Mouse (Mus musculus): ENCODE data around the gene Clybl. TPM values are rescaled to one million over a fixed set of nuclear protein-coding genes. Genes with fewer than 3 reads are reported as not detected.

Clybl gene
- total and polyA plus RNA-seq, 3 experiments: 16.5 to 25.7 (median 18.7) TPM

DNA sequence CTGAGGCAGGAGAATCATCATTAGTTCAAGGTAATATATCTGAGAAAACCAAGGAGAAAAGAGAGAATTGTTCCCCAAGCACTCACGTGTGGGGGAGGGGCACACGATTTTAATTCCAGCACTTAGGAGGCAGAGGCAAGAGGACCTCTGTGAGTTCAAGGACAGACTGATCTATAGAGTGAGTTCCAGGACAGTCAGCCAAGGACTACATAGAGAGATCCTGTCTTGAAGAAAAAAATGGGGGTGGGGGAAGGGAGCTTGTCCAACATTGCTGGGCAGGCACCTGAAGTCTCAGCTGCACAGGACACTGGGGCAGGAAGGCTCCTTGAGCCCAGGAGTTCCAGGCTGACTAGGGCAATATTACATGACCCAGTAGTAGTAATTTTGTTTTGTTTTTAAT, 233.3 kb downstream of the Clybl start:
- in situ Hi-C loops (cut with MboI; ENCODE audit: low pct_ligation_motif_present, low pct_unique_long_range_greater_than_20kb, low sequenced_read_pairs): no loop called here
- dilution Hi-C loops (cut with MboI; ENCODE audit: extremely low pct_ligation_motif_present, extremely low pct_unique_long_range_greater_than_20kb, low sequenced_read_pairs): no loop called here
- peaks cover 0 to 19% of the 10 kb centered on the region in 2 experiments; a peak in 2 of 4 replicates for H3K4me1 ChIP-seq (ENCODE audit: control insufficient read depth in 1 of 2, insufficient read depth in 2 of 2)
- H3K27me3 ChIP-seq (replicated peaks): no peaks in the 10 kb centered on the region
- H3K9me3 ChIP-seq (replicated peaks; ENCODE audit: low read length): no peaks in the 10 kb centered on the region
- H3K4me2 ChIP-seq (ENCODE audit: insufficient read depth, low read depth, poor library complexity, severe bottlenecking): no peak overlapping the region
- H3K27ac ChIP-seq (ENCODE audit: insufficient read depth, low read depth): no peak overlapping the region
- H3K4me3 ChIP-seq (replicated peaks in 1 of 3; ENCODE audit: low read depth in 2 of 3, low read length in 2 of 3, poor library complexity in 1 of 3): no peak overlapping the region
- H3K36me3 ChIP-seq (replicated peaks in 1 of 2; ENCODE audit: control insufficient read depth in 1 of 2, insufficient read depth in 1 of 2, low read length in 1 of 2): no peaks in the 10 kb centered on the region
- TF ChIP-seq IRF4 (IDR thresholded peaks at IDR 0.05; ENCODE audit: low read depth, low read length) (no peak), HCFC1 (IDR thresholded peaks at IDR 0.05; ENCODE audit: low read depth, low read length) (no peak), MXI1 (IDR thresholded peaks at IDR 0.05; ENCODE audit: low read depth, low read length) (no peak), KAT2A (IDR thresholded peaks at IDR 0.05; ENCODE audit: insufficient replicate concordance, low read length) (no peak), NELFE (IDR thresholded peaks at IDR 0.05; ENCODE audit: low read depth, low read length) (no peak), EP300 (IDR thresholded peaks at IDR 0.05; ENCODE audit: low read length) (no peak), PAX5 (IDR thresholded peaks at IDR 0.05; ENCODE audit: low read length) (no peak), UBTF (IDR thresholded peaks at IDR 0.05; ENCODE audit: low read depth, low read length) (no peak)
- no peaks in the 10 kb centered on the region for H3K79me2 ChIP-seq (replicated peaks; ENCODE audit: control insufficient read depth, extremely low read depth, insufficient read depth, poor library complexity, severe bottlenecking)
- no peak overlapping the region for H3K9ac ChIP-seq (ENCODE audit: insufficient read depth, low read depth)
- no peak for DNase-seq (ENCODE audit: extremely low read depth)

DNA sequence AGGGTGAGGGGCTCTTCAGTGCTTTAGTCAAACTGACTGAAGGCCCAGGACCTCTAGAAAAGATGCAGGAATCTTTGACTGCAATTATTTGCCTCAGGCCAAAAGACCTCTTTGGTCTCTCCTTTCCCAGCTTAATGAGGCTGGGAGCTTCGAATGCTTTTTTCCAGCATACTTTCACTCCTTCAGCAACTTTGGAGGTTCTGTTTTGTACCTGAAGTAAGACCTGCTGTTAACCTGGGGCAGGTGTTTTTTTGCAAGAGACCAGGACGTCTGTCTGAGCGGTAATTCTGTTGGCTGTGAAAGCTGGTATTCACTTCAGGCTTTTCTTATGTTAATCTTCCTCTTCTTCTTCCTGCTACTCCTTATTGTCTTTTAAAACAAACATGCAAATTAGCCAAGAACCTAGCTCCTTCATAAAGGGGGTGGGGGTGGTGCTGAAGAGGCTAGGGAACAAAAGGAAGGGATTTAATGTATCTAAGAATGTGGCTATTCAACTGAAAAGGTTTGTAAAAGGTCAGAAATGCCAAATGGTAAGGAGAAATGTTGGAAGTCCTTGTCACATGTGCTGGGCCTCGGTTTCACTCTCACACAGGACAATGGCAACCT, 234.8 kb downstream of the Clybl start:
- in situ Hi-C loops (cut with MboI; ENCODE audit: low pct_ligation_motif_present, low pct_unique_long_range_greater_than_20kb, low sequenced_read_pairs) (no loop called here), dilution Hi-C loops (cut with MboI; ENCODE audit: extremely low pct_ligation_motif_present, extremely low pct_unique_long_range_greater_than_20kb, low sequenced_read_pairs) (no loop called here)
- Histone ChIP-seq H3K79me2 (replicated peaks; ENCODE audit: control insufficient read depth, extremely low read depth, insufficient read depth, poor library complexity, severe bottlenecking) (no peaks in the 10 kb centered on the region), H3K9ac (ENCODE audit: insufficient read depth, low read depth) (no peak overlapping the region), H3K4me2 (ENCODE audit: insufficient read depth, low read depth, poor library complexity, severe bottlenecking) (no peak overlapping the region), H3K9me3 (replicated peaks; ENCODE audit: low read length) (no peaks in the 10 kb centered on the region), H3K4me1 (ENCODE audit: control insufficient read depth in 1 of 2, insufficient read depth in 2 of 2) (peaks cover 2 to 16% of the 10 kb centered on the region in 2 experiments; a peak in 1 of 4 replicates), H3K27ac (ENCODE audit: insufficient read depth, low read depth) (no peak overlapping the region), H3K4me3 (replicated peaks in 1 of 3; ENCODE audit: low read depth in 2 of 3, low read length in 2 of 3, poor library complexity in 1 of 3) (no peak overlapping the region), H3K36me3 (replicated peaks in 1 of 2; ENCODE audit: control insufficient read depth in 1 of 2, insufficient read depth in 1 of 2, low read length in 1 of 2) (no peaks in the 10 kb centered on the region), H3K27me3 (replicated peaks) (no peaks in the 10 kb centered on the region)
- DNase-seq (ENCODE audit: extremely low read depth): no peak
- TF ChIP-seq MAFK (IDR thresholded peaks at IDR 0.05; ENCODE audit: insufficient replicate concordance, low read length) (no peak), USF2 (conservative IDR thresholded peaks at IDR 0.05; ENCODE audit: low read depth, low read length) (no peak), SIN3A (IDR thresholded peaks at IDR 0.05; ENCODE audit: low read length) (no peak), ZC3H11A (IDR thresholded peaks at IDR 0.05; ENCODE audit: low read depth, low read length) (no peak), RAD21 (IDR thresholded peaks at IDR 0.05; ENCODE audit: low read depth, low read length) (no peak), EP300 (IDR thresholded peaks at IDR 0.05; ENCODE audit: low read length) (no peak), TCF12 (IDR thresholded peaks at IDR 0.05; ENCODE audit: low read depth, low read length) (no peak), MXI1 (IDR thresholded peaks at IDR 0.05; ENCODE audit: low read depth, low read length) (no peak), CHD1 (IDR thresholded peaks at IDR 0.05; ENCODE audit: low read depth, low read length) (no peak), CTCF (conservative IDR thresholded peaks at IDR 0.05 in 1 of 2, IDR thresholded peaks at IDR 0.05 in 1 of 2; ENCODE audit: low read depth in 2 of 2, low read length in 2 of 2) (no peak), NELFE (IDR thresholded peaks at IDR 0.05; ENCODE audit: low read depth, low read length) (no peak), RCOR1 (conservative IDR thresholded peaks at IDR 0.05; ENCODE audit: low read depth, low read length) (no peak), PAX5 (IDR thresholded peaks at IDR 0.05; ENCODE audit: low read length) (no peak), SMC3 (IDR thresholded peaks at IDR 0.05; ENCODE audit: low read depth, low read length) (no peak), MYC (IDR thresholded peaks at IDR 0.05; ENCODE audit: low read depth, low read length) (no peak), USF1 (IDR thresholded peaks at IDR 0.05; ENCODE audit: low read depth, low read length) (no peak), ZNF384 (IDR thresholded peaks at IDR 0.05; ENCODE audit: low read depth, low read length) (no peak)

Data from CH12.LX (cell line).